Mouse (Mus musculus) intestine, postnatal 0 days (tissue): ENCODE results near the gene Rcvrn. TPM values are rescaled to one million over a fixed set of nuclear protein-coding genes. Genes with fewer than 3 reads are reported as not detected.
A peak's percentile ranks its signal among the peaks of the same experiment; 100 is the strongest.

Source experiments
- ATAC-seq: fragments of 200-750 bp; cut with Nextera tagmentation; 2 replicates; pipeline ENCODE4 v1.8.0; 2017; ENCODE audit warnings: mild to moderate bottlenecking, moderate TSS enrichment, moderate library complexity
- H3K27ac ChIP-seq: fragments of 300-500 bp; sonication (generic); 2 replicates; pipeline ENCODE4 v1.5.1; 2014; ENCODE audit warnings: mild to moderate bottlenecking, low read depth, low read length, moderate library complexity
- H3K27me3 ChIP-seq: fragments of 300-500 bp; sonication (generic); replicated peaks from 2 replicates; pipeline ENCODE4 v1.6.1; 2014; ENCODE audit warnings: low read length, mixed read lengths; ENCODE audit not compliant: control insufficient read depth, insufficient read depth
- H3K36me3 ChIP-seq: fragments of 300-500 bp; sonication (generic); 2 replicates; pipeline ENCODE4 v1.6.1; 2014; ENCODE audit warnings: mild to moderate bottlenecking, moderate library complexity; ENCODE audit not compliant: control insufficient read depth, insufficient read depth
- H3K4me1 ChIP-seq: fragments of 300-500 bp; sonication (generic); replicated peaks from 2 replicates; pipeline ENCODE4 v1.6.1; 2014; ENCODE audit warnings: antibody characterized with exemption, low read length, mixed read lengths; ENCODE audit not compliant: control insufficient read depth, insufficient read depth
- H3K4me2 ChIP-seq: fragments of 300-500 bp; sonication (generic); replicated peaks from 2 replicates; pipeline ENCODE4 v1.6.1; 2014; ENCODE audit warnings: low read depth, mild to moderate bottlenecking, moderate library complexity
- H3K4me3 ChIP-seq: fragments of 300-500 bp; sonication (generic); 2 replicates; pipeline ENCODE4 v1.5.1; 2014; ENCODE audit warnings: low read depth, low read length
- H3K9ac ChIP-seq: fragments of 300-500 bp; sonication (generic); 2 replicates; pipeline ENCODE4 v1.6.1; 2014; ENCODE audit warnings: mild to moderate bottlenecking, low read depth, low read length
- H3K9me3 ChIP-seq: fragments of 300-500 bp; sonication (generic); 2 replicates; pipeline ENCODE4 v1.6.1; 2016; ENCODE audit warnings: mixed run types; ENCODE audit not compliant: control insufficient read depth
- CTCF ChIP-seq: sonication (generic); IDR thresholded peaks from 2 replicates; pipeline ENCODE4 v1.5.1; 2016; ENCODE audit warnings: low read depth, mild to moderate bottlenecking, control low read depth, antibody characterized with exemption, moderate library complexity
- WGBS: fragments of 180-500 bp; shearing (Covaris S2); extraction: QIAGEN DNeasy Blood & Tissue Kit; methylation state at CpG from one replicate; pipeline ENCODE4 v1.1.7; 2014; 5-methylcytosine and 5-hydroxymethylcytosine counted together
- polyA plus RNA-seq: library from polyadenylated mRNA; unstranded; fragments of >200 nt; fragmentation: Nextera tagmentation; extraction: Ambion mirVana; gene quantifications from 2 replicates; pipeline ENCODE4 v1.2.1, GENCODE M21; 2015

The Rcvrn gene
- polyA plus RNA-seq, 1 experiment from 2014 or later = not detected

GRCm38 (mm10) chr11:67652194-67652892 is 42.8 kb upstream of the Rcvrn start:
- 19% methylated on average over 14 of the region's 14 CpGs for WGBS
- ATAC-seq = no peak
- Histone ChIP-seq H3K36me3 (no peaks in the 10 kb centered on the region; the same call in 1 of the 2 replicates), H3K4me1 (no peaks in the 10 kb centered on the region), H3K9me3 (no peaks in the 10 kb centered on the region), H3K4me3 (no peak overlapping the region), H3K9ac (no peak overlapping the region), H3K4me2 (no peak overlapping the region), H3K27me3 (no peaks in the 10 kb centered on the region), H3K27ac (no peak overlapping the region)
- TF ChIP-seq CTCF = peak; percentile 77

GRCm38 (mm10) chr11:67652893-67653255 is 42.3 kb upstream of the Rcvrn start:
- H3K27ac ChIP-seq = no peak overlapping the region
- H3K9ac ChIP-seq = no peak overlapping the region
- 40% methylated on average over 6 of the region's 6 CpGs for WGBS
- no peaks in the 10 kb centered on the region for H3K9me3 ChIP-seq
- no peak for TF ChIP-seq CTCF
- no peaks in the 10 kb centered on the region for H3K4me1 ChIP-seq
- H3K4me2 ChIP-seq = no peak overlapping the region
- ATAC-seq = no peak
- H3K4me3 ChIP-seq = no peak overlapping the region
- no peaks in the 10 kb centered on the region; the same call in 1 of the 2 replicates for H3K36me3 ChIP-seq
- H3K27me3 ChIP-seq = no peaks in the 10 kb centered on the region

- no peaks in the 10 kb centered on the region for H3K9me3 ChIP-seq
- 74% methylated on average over 9 of the region's 9 CpGs for WGBS
- no peak for TF ChIP-seq CTCF
- H3K4me3 ChIP-seq = no peak overlapping the region
- H3K9ac ChIP-seq = no peak overlapping the region
- H3K4me1 ChIP-seq = no peaks in the 10 kb centered on the region
- ATAC-seq = no peak
- no peak overlapping the region for H3K4me2 ChIP-seq
- no peak overlapping the region for H3K27ac ChIP-seq
- no peaks in the 10 kb centered on the region; the same call in 1 of the 2 replicates for H3K36me3 ChIP-seq
- H3K27me3 ChIP-seq = no peaks in the 10 kb centered on the region
Measured at GRCm38 (mm10) chr11:67653521-67654090, 41.5 kb upstream of the Rcvrn start.

GRCm38 (mm10) chr11:67654514-67654913 is 40.6 kb upstream of the Rcvrn start:
- Histone ChIP-seq H3K4me2 (no peak overlapping the region), H3K9ac (no peak overlapping the region), H3K36me3 (no peaks in the 10 kb centered on the region; the same call in 1 of the 2 replicates), H3K4me3 (no peak overlapping the region), H3K27me3 (no peaks in the 10 kb centered on the region), H3K4me1 (no peaks in the 10 kb centered on the region), H3K27ac (no peak overlapping the region), H3K9me3 (no peaks in the 10 kb centered on the region)
- no peak for TF ChIP-seq CTCF
- no peak for ATAC-seq
- 86% methylated on average over 4 of the region's 4 CpGs for WGBS

DNA sequence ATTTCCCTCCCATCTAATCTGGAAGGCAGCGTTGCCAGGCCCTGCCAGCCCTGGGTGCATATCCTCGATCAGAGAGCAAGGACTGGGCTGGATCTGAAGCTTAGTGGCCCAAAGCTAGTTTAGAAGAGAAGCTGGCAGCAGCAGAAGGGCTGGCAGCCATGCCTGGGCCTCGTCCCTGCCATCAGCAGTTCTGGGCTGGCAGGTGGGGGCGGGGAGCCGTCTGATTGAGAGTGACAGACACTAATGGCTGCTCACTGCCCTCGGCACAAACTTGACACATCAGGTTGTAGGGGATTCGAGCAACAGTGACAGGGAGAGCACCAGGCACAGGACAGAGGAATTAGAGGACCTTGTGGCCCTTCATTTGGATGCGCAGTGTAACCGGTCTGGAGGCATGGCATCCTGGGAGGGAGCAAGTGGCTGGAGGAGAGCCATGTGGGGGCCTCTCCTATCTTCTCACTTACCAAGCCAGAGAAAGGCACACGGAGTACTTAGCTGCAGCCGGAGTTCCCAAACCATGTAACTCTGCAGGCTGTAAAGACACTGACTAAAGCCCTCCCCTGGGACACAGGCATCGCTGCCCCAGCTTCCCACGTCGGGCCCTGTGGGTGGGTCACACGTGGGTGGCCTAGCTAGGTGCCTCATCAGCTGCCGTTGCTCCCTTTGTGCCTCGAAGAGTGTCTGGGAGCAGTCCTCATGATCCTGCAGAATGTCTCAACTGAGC is 39.7 kb upstream of the Rcvrn start:
- Histone ChIP-seq H3K4me2 (no peak overlapping the region), H3K27ac (no peak overlapping the region), H3K4me1 (no peaks in the 10 kb centered on the region), H3K9me3 (no peaks in the 10 kb centered on the region), H3K27me3 (no peaks in the 10 kb centered on the region), H3K36me3 (no peaks in the 10 kb centered on the region; the same call in 1 of the 2 replicates), H3K9ac (no peak overlapping the region), H3K4me3 (no peak overlapping the region)
- no peak for TF ChIP-seq CTCF
- no peak for ATAC-seq
- WGBS = 76% methylated on average over 17 of the region's 17 CpGs

- H3K4me1 ChIP-seq = no peaks in the 10 kb centered on the region
- H3K36me3 ChIP-seq = no peaks in the 10 kb centered on the region; the same call in 1 of the 2 replicates
- H3K4me3 ChIP-seq = no peak overlapping the region
- ATAC-seq = no peak
- no peak for TF ChIP-seq CTCF
- H3K9ac ChIP-seq = no peak overlapping the region
- H3K9me3 ChIP-seq = no peaks in the 10 kb centered on the region
- H3K27ac ChIP-seq = no peak overlapping the region
- no peaks in the 10 kb centered on the region for H3K27me3 ChIP-seq
- WGBS = 80% methylated on average over 7 of the region's 7 CpGs
- H3K4me2 ChIP-seq = no peak overlapping the region
Measured at GRCm38 (mm10) chr11:67656366-67656765, 38.8 kb upstream of the Rcvrn start.
